Mouse (Mus musculus) thymus, postnatal 0 days (tissue): ENCODE results near the gene Sppl3. TPM values are rescaled to one million over a fixed set of nuclear protein-coding genes. Genes with fewer than 3 reads are reported as not detected.

ENCODE experiments used
- DNase-seq: peaks from one replicate; pipeline ENCODE4 v3.0.0-alpha.2; 2015; ENCODE audit warnings: low spot score
- polyA plus RNA-seq: library from polyadenylated mRNA; unstranded; fragments of >200 nt; fragmentation: Nextera tagmentation; extraction: Ambion mirVana; gene quantifications from 2 replicates; pipeline ENCODE4 v1.2.1, GENCODE M21; 2015

Sppl3 gene
- polyA plus RNA-seq, 1 experiment from 2014 or later = 22.3 TPM

- DNase-seq = no peak
Observed at GRCm38 (mm10) chr5:114997327-114997726, 13.6 kb upstream of the Sppl3 start.

- DNase-seq = no peak
Observed at GRCm38 (mm10) chr5:115000503-115000902, 10.4 kb upstream of the Sppl3 start.

DNA sequence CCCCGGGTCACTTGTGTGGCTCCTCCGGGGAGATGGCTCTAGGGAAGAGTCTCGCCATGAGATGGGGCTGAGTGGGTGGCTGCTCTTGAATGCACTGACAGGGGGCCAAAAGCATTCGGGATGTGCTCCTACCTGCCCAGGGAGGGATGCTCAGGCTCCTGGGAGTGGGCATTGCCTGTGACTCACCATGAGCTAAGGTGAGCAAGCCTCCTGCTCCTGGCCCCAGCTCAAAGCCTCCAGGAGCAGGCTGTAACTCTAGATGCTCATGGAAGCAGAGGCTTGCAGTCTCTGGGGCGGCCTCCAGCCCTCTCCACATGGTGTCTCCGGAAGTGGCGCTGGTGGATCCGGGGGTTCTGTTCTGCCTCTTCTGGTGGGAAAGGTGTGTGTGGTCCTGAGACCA lies 9.5 kb upstream of the Sppl3 start:
- DNase-seq = no peak

- DNase-seq = no peak
Observed at GRCm38 (mm10) chr5:115002781-115003180, 8.2 kb upstream of the Sppl3 start.

DNA sequence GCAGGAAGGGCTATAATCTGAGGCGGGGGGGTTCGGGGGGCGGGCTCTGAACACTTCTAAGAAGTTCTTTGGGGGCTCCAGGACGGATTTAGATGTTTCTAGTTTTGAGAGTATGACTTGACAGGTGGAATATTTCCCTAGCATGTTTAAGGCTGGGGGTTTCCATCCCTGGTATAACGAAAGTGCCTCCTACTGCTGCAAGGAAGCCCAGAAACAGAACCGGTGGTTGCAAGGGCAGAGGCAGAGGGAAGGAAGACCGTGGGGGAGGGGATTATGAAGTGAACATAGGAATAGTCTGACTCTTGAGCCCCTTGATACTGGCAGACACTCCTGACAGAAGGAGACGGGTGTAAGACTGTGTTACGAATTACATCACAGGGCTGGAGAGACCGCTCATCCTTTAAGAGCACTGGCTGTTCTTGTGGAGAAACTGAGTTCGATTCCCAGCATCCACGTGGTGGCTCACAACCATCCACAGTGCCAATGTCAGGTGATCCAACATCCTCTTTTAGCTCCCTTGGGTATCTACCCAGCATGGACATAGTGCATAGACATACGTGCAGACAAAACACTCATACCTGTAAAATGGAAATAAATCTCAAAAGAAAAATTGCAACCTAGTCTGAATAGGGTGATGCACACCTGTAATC lies 7.6 kb upstream of the Sppl3 start:
- DNase-seq = no peak

DNA sequence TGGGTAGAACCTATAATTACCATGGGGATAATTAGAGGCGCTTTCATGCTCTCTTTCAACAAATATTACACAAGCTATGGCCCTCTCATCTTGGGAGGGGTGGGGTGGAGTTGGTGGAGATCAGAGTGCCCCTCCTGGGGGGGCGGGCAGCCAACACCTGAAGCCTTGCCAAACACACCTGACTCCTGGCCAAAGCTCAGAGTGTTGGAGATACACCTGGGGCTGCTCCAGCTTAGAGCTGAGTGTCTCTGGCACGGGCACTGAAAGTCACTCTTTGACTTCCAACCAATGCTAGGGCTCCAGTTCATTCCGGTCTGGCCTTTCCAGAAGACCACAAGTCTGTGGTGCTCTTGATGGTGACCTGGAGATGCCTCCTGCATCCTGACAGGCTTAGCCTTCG lies 3.2 kb upstream of the Sppl3 start:
- no peak for DNase-seq

- no peak for DNase-seq
Observed at GRCm38 (mm10) chr5:115008307-115008706, 2.6 kb upstream of the Sppl3 start.

- no peak for DNase-seq
Observed at GRCm38 (mm10) chr5:115009143-115009542, 1.8 kb upstream of the Sppl3 start.

DNA sequence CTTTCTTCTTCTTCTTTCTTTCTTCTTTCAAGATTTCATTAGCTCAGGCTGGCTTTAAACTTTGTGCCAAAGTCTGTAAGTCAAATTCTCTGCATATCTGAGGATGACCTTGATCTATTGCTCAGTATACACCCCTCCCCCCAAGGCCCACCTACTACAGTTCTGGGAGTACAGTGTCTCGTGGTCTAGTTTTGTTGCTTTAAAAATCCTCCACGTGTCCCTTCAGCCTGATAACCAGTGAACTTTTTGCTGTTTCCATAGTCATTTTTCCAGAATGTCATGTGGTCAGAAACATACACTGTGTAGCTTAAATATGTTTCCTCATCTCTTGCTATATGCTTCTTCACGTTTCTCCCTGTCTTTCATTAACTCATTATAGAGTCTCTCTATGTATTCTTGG lies 976 bp upstream of the Sppl3 start:
- no peak for DNase-seq

DNA sequence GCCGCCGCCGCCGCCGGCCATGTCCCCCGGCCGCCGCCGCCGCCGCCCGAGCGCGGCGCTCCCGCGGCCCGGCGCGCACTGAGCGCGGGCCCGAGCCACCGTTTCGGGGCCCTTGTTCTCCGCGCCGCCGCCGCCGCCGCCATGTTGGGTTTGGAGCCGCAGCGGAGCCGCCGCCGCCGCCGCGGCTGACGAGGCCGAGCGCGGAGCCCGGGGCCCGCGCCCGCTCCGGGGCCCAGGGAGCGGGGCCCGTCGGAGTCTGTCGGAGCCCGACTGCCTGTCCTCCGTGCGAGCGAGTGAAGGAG lies 231 bp downstream of the Sppl3 start:
- DNase-seq = no peak

- DNase-seq = peak; percentile 58
Observed at GRCm38 (mm10) chr5:115011519-115012261, 753 bp downstream of the Sppl3 start.

DNA sequence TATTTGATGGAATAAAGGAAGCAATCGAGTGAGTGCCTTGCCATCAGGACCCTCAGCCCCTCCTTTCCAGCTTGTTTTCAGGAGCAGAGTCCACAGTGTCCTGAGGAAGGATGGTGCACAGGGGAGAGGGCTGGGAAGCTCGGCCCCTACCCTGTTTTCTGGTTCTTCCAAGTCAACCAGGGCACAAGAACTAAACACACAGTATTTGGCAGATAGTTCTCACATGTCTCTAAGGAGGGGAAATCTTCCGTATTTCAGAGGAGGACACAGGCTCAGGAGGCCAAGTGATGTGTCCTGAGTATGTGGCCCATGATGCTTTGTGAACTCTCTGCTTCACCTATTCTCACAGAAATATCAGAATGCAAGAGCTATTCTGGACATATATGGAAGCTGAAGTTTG lies 2.5 kb downstream of the Sppl3 start:
- no peak for DNase-seq

DNA sequence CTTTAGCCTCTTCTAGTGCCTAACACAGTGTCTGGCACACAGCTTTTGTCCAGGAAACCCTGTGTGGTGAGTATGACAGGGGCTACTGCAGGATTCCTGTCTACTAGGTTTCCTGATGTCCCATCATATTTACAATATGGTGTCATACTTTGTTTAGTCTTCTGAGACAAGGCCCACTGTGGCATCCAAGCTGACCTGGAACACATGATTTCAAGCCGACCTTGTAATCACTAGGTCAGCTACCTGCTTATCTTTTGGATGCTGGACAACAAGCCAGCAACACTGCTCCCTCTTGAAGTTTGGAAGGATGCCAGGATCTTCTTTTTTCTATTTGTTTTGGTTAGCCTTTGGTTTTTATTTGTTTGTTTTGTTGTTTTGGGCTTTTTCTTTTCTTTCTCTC lies 3.6 kb downstream of the Sppl3 start:
- no peak for DNase-seq

DNA sequence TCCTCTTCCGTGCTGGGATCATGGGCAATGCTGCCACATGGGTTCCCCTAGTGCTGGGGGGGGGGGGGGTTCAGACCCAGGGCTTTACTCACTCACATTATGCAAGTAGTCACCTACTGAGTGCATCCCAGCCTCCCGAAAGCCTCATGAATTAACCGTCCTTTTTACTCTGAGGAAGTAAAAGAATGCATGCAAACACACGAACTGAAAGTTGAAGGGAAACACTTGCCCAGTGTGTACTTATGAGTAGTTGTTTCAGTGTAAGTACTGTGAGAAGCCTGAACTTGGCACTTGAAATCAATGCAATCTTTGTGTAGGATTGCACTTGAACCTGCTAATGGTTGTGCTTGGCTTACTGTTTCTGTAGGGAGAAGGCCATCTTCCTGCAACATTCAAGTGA lies 4.2 kb downstream of the Sppl3 start:
- DNase-seq = no peak

- DNase-seq = no peak
Observed at GRCm38 (mm10) chr5:115018270-115018669, 7.3 kb downstream of the Sppl3 start.

DNA sequence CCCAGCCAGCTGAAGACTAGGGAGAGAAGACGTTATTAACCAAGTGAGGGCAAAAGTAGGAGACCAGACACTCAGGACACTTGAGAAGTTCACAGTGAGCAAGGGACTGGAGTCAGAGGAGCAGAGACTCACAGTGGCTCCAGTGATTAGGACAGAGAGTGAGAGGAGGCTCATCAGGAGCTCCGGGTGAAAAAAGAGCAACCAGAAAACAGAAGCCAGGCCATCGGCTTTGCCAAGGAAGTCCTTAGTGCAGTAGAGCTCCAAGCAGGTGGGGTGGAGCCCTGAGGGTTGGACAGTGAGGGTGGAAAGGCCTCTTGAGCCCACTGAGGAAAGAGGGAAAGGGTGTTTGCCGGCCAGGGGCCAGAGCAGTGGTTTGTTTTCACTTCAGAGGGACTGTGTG lies 7.9 kb downstream of the Sppl3 start:
- DNase-seq = no peak

- DNase-seq = no peak
Observed at GRCm38 (mm10) chr5:115022021-115022420, 11.1 kb downstream of the Sppl3 start.

- no peak for DNase-seq
Observed at GRCm38 (mm10) chr5:115026170-115026569, 15.2 kb downstream of the Sppl3 start.

DNA sequence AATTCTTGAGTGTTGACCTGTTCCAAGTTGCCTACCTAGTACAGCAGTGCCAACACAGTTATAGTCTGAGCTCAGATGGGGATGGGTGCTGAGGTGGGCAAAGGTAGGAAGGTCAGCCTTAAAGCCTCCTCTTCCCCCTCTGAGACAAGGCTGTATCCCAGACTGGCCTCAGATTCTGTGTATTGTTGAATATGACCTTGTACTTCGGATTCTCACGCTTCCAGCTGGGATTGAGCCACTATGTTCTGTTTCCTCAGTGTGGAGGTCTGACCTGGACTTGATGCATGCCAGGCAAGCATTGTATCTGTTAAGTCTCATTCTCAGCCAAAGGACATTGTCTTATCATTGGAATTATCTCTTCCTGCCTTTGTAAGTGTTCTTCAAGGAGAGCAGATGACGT lies 16.2 kb downstream of the Sppl3 start:
- no peak for DNase-seq

DNA sequence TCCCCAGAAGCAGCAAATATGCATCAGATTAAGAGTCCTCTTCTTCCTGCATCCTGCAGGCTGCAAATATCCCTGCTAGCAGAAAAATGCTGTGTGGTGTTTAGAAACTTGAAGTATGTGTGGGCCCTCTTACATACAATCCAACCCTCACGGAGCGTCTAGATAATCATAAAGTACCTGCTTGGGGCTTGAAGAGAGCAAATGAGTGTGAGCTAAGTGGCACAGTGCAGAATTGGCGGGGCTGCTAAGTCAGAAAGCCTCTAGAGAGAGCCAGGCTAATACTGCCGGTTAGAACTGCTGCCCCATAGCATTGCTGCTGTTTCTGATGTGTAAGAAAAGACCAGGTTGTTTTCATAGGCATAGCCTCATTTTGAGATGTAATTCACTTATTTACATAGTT lies 18.0 kb downstream of the Sppl3 start:
- no peak for DNase-seq

GRCm38 (mm10) chr5:115029509-115029908 lies 18.6 kb downstream of the Sppl3 start:
- no peak for DNase-seq

DNA sequence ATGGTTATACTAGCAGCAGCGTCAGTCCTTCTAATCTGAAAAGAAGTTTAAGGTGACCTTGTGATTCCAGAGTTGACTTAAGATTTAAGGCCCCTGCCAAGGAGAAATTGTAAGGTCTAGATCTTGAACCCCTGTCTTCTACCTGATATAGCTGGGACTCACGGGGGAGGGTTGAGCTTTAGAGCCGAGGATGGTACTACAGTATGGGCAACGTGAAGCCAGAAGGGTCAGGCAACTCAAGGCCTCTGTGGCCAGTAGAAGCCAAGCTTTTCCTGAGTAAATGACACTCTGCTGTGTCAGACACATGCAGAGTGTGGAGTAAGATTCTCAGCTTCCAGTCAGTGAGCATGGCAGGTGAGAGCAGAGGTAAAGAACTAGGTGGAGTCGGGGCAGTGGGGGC lies 20.6 kb downstream of the Sppl3 start:
- no peak for DNase-seq

DNA sequence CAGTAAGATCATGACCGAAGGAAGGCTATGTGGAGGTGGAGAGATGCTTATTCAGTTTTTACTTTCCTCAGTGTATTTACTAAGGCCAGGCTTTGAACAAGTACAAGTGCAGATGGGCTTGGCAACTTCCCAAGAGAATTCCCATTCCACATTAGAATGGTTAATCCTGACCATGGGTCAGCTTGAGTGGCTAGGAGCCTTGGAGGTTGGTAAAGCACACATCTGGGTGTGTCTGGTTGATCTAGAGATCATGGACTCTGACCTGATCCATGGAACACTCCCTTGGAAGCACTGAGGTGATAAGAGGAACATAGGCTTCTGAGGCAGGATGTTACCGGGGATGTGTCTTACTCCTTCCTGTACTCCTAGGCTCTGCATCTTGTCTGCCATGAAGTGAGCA lies 21.7 kb downstream of the Sppl3 start:
- DNase-seq = no peak

DNA sequence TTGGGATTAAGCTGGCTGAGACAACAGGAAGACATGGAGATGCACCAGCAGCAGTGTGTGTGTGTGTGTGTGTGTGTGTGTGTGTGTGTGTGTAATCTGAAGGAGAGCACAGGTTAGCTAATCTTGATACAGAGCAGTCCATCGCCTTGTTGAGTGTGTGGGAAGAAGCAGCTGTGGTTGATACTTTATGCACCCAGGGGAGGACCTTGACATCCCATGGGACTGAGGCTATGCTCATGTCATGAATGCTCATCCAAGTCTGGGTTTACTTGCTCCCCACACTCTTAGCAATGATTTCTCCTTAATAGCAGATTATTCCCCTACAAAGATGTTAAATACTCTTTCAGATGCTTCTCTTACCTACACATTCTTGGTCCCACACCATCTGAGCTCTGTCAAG lies 24.3 kb downstream of the Sppl3 start:
- DNase-seq = no peak
